ENCODE assay signal across 25 mouse cellular contexts in genomic region chr12:31754465-31754864, GRCm38 (mm10). TPM values are rescaled to one million over a fixed set of nuclear protein-coding genes. Genes with fewer than 3 reads are reported as not detected.
"Had no signal": no experiment of that assay in that cellular context is flagged by ENCODE, and none has a peak within 500 bp of the region (broad histone marks: within the 10 kb centered on the region; RNA-seq: fewer than 3 reads in every experiment).

No protein-coding gene starts in this region.

- H3K9ac ChIP-seq: limb, embryonic 13.5 days; liver, embryonic 12.5 days; liver, embryonic 15.5 days; lung, embryonic 15.5 days; midbrain, embryonic 13.5 days; neural tube, embryonic 13.5 days; stomach, embryonic 15.5 days had no signal

- DNase-seq: kidney, postnatal 14 days; kidney, postnatal 4 days; layer of hippocampus, postnatal 36 days; liver; lung, adult 18-20 months; lung, postnatal 10 days; lung, postnatal 36 days; retina, postnatal 1 day; right cerebral cortex, postnatal 25 days; spleen, adult 18-20 months; thymus, postnatal 25 days had no signal

- H3K4me1 ChIP-seq: limb, embryonic 10.5 days; limb, embryonic 13.5 days; liver, embryonic 12.5 days; liver, embryonic 15.5 days; lung, embryonic 15.5 days; midbrain, embryonic 10.5 days; neural tube, embryonic 13.5 days; stomach, embryonic 15.5 days had no signal

- H3K36me3 ChIP-seq: limb, embryonic 10.5 days; limb, embryonic 13.5 days; liver, embryonic 12.5 days; liver, embryonic 15.5 days; lung, embryonic 15.5 days; midbrain, embryonic 10.5 days; midbrain, embryonic 13.5 days; neural tube, embryonic 13.5 days; stomach, embryonic 15.5 days had no signal

- H3K27ac ChIP-seq: limb, embryonic 10.5 days; limb, embryonic 13.5 days; liver, embryonic 12.5 days; liver, embryonic 15.5 days; lung, embryonic 15.5 days; midbrain, embryonic 10.5 days; midbrain, embryonic 13.5 days; neural tube, embryonic 13.5 days; stomach, embryonic 15.5 days had no signal

- ATAC-seq: liver, embryonic 12.5 days; midbrain, embryonic 13.5 days; midbrain, embryonic 16.5 days had no signal

- H3K9me3 ChIP-seq: limb, embryonic 10.5 days; limb, embryonic 13.5 days; liver, embryonic 12.5 days; liver, embryonic 15.5 days; lung, embryonic 15.5 days; megakaryocyte, embryonic 14.5 days; midbrain, embryonic 10.5 days; midbrain, embryonic 13.5 days; neural tube, embryonic 13.5 days; stomach, embryonic 15.5 days had no signal

- H3K27me3 ChIP-seq: limb, embryonic 13.5 days; liver, embryonic 12.5 days; liver, embryonic 15.5 days; lung, embryonic 15.5 days; megakaryocyte, embryonic 14.5 days; midbrain, embryonic 13.5 days; neural tube, embryonic 13.5 days; stomach, embryonic 15.5 days had no signal

- H3K4me2 ChIP-seq: limb, embryonic 13.5 days; liver, embryonic 12.5 days; liver, embryonic 15.5 days; lung, embryonic 15.5 days; midbrain, embryonic 13.5 days; neural tube, embryonic 13.5 days; stomach, embryonic 15.5 days had no signal

- H3K4me3 ChIP-seq: limb, embryonic 10.5 days; limb, embryonic 13.5 days; liver, embryonic 12.5 days; liver, embryonic 15.5 days; lung, embryonic 15.5 days; megakaryocyte, embryonic 14.5 days; midbrain, embryonic 10.5 days; midbrain, embryonic 13.5 days; myocyte; neural tube, embryonic 13.5 days; stomach, embryonic 15.5 days had no signal

RNA-seq across cellular contexts. Expression of gene Gpr22, which starts 40.7 kb away (rescaled TPM):
- total RNA-seq: monocyte, adult 5-6 weeks; neutrophil, adult 5-6 weeks had no signal
